Mouse (Mus musculus): ENCODE data around the gene Scnn1a. TPM values are rescaled to one million over a fixed set of nuclear protein-coding genes. Genes with fewer than 3 reads are reported as not detected.

Scnn1a gene
- total RNA-seq, 2 experiments from 2014 or later: 0.10 to 0.19 TPM

Other genes starting within 250 kb of the Scnn1a start
- gene Chd4, start 224.7 kb upstream of the Scnn1a start, total RNA-seq (2021): 10 to 100 TPM; 67.8 to 72.6 TPM
- 10 to 100 TPM; 14.6 to 18.6 TPM for gene Nop2, start 188.8 kb upstream of the Scnn1a start, total RNA-seq (2021)
- gene Iffo1, start 175.4 kb upstream of the Scnn1a start, total RNA-seq (2021): 10 to 100 TPM; 12.4 to 15.3 TPM
- gene Gapdh, start 154.2 kb upstream of the Scnn1a start, total RNA-seq (2021): over 10,000 TPM; 11,297 to 11,631 TPM
- gene Ncapd2, start 129.0 kb upstream of the Scnn1a start, total RNA-seq (2021): 10 to 100 TPM; 12.1 to 12.7 TPM
- gene Mrpl51, start 128.9 kb upstream of the Scnn1a start, total RNA-seq (2021): 100 to 1,000 TPM; 214 to 227 TPM
- 10 to 100 TPM; 17.5 to 19.2 TPM for gene Vamp1, start 105.1 kb upstream of the Scnn1a start, total RNA-seq (2021)
- gene Tapbpl, start 88.8 kb upstream of the Scnn1a start, total RNA-seq (2021): 1 to 10 TPM; 1.4 to 2.6 TPM
- under 1 TPM; 0.43 to 0.51 TPM for gene Cd27, start 83.6 kb upstream of the Scnn1a start, total RNA-seq (2021)
- gene Tuba3a, start 34.6 kb upstream of the Scnn1a start, total RNA-seq (2021): not detected
- gene Ltbr, start 6.8 kb upstream of the Scnn1a start, total RNA-seq (2021): 10 to 100 TPM; 21.2 to 21.7 TPM
- gene Tnfrsf1a, start 28.7 kb downstream of the Scnn1a start, total RNA-seq (2021): 10 to 100 TPM; 26.7 to 33.7 TPM
- not detected for gene Plekhg6, start 60.1 kb downstream of the Scnn1a start, total RNA-seq (2021)
- 10 to 100 TPM; 28.4 to 33.7 TPM for gene Cd9, start 174.1 kb downstream of the Scnn1a start, total RNA-seq (2021)
- 10 to 100 TPM; 17.3 to 42.4 TPM for gene Vwf, start 226.1 kb downstream of the Scnn1a start, total RNA-seq (2021)

Measured in gastrocnemius, postnatal 25 days (tissue).